In the genomic region with DNA sequence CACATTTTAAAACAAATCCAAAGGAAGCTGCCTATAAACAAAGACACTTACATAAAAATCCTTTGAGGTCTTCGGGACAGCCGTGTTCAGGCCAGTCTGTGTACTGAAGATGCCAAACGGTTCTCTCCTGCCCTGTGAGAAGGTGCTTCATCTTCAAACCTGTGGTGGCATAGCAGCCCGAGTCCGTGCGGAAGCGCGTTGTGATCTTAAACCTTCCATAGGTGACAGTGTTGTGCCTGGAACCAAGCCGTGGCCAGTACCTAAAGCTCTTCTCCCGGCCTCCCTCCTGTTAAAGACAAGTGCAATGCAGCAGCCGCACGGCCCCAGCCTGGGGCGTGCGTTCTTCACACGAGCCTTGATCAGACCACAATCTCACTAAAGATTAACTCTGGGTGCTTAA, we compare ENCODE assay signal across 18 mouse cellular contexts.
"Had no signal": no experiment of that assay in that cellular context is flagged by ENCODE, and none has a peak within 500 bp of the region (broad histone marks: within the 10 kb centered on the region; RNA-seq: fewer than 3 reads in every experiment).

No protein-coding gene starts in this region.

- H3K27me3 ChIP-seq: liver, embryonic 13.5 days; liver, embryonic 15.5 days; lung, embryonic 15.5 days; megakaryocyte, embryonic 14.5 days; midbrain, embryonic 13.5 days; midbrain, embryonic 15.5 days; stomach, embryonic 15.5 days had no signal

- H3K36me3 ChIP-seq: midbrain, embryonic 15.5 days had no signal

- H3K27ac ChIP-seq: liver, embryonic 13.5 days; liver, embryonic 15.5 days; lung, embryonic 15.5 days; macrophage; midbrain, embryonic 13.5 days; midbrain, embryonic 15.5 days; stomach, embryonic 15.5 days; stomach, postnatal 0 days had no signal

- H3K4me2 ChIP-seq: liver, embryonic 13.5 days; liver, embryonic 15.5 days; lung, embryonic 15.5 days; midbrain, embryonic 11.5 days; midbrain, embryonic 13.5 days; midbrain, embryonic 15.5 days; stomach, embryonic 15.5 days had no signal

- H3K9ac ChIP-seq: liver, embryonic 13.5 days; liver, embryonic 15.5 days; liver, postnatal 0 days; lung, embryonic 15.5 days; midbrain, embryonic 13.5 days; midbrain, embryonic 15.5 days; stomach, embryonic 15.5 days had no signal

- H3K4me3 ChIP-seq: liver, embryonic 13.5 days; liver, embryonic 15.5 days; lung, embryonic 15.5 days; megakaryocyte, embryonic 14.5 days; midbrain, embryonic 13.5 days; midbrain, embryonic 15.5 days; stomach, embryonic 15.5 days had no signal

- H3K9me3 ChIP-seq: liver, embryonic 13.5 days; liver, embryonic 15.5 days; lung, embryonic 15.5 days; megakaryocyte, embryonic 14.5 days; midbrain, embryonic 13.5 days; midbrain, embryonic 15.5 days; stomach, embryonic 15.5 days had no signal

- ATAC-seq: liver, postnatal 0 days; lung, postnatal 0 days; midbrain, embryonic 13.5 days; midbrain, embryonic 15.5 days had no signal

- DNase-seq: liver, embryonic 13.5 days; liver, postnatal 0 days; lung, adult 2 months; lung, postnatal 14 days; lung, postnatal 36 days; right cerebral cortex, postnatal 14 days; thymus, adult 2 months; thymus, postnatal 36 days had no signal

- H3K4me1 ChIP-seq: liver, embryonic 13.5 days; liver, embryonic 15.5 days; midbrain, embryonic 13.5 days; midbrain, embryonic 15.5 days; stomach, embryonic 15.5 days had no signal
